Mouse (Mus musculus) stomach, postnatal 0 days (tissue): ENCODE data around the gene Cnih3. TPM values are rescaled to one million over a fixed set of nuclear protein-coding genes. Genes with fewer than 3 reads are reported as not detected.

Source experiments
- ATAC-seq: fragments of 200-750 bp; cut with Nextera tagmentation; 2 replicates; pipeline ENCODE4 v1.8.0; 2017; ENCODE audit not compliant: low FRiP score, low TSS enrichment
- DNase-seq: peaks from one replicate; pipeline ENCODE4 v3.0.0-alpha.2; 2016; ENCODE audit warnings: low spot score
- H3K27ac ChIP-seq: fragments of 300-500 bp; sonication (generic); replicated peaks from 2 replicates; pipeline ENCODE4 v1.5.1; 2014; ENCODE audit warnings: mild to moderate bottlenecking, control low read depth
- H3K27me3 ChIP-seq: fragments of 300-500 bp; sonication (generic); 2 replicates; pipeline ENCODE4 v1.6.1; 2014; ENCODE audit warnings: low read length; ENCODE audit not compliant: control insufficient read depth, insufficient read depth
- H3K36me3 ChIP-seq: fragments of 300-500 bp; sonication (generic); 2 replicates; pipeline ENCODE4 v1.6.1; 2014; ENCODE audit warnings: low read length, mixed read lengths; ENCODE audit not compliant: control insufficient read depth, insufficient read depth
- H3K4me1 ChIP-seq: fragments of 300-500 bp; sonication (generic); replicated peaks from 2 replicates; pipeline ENCODE4 v1.6.1; 2014; ENCODE audit warnings: antibody characterized with exemption; ENCODE audit not compliant: control insufficient read depth, insufficient read depth
- H3K4me2 ChIP-seq: fragments of 300-500 bp; sonication (generic); replicated peaks from 2 replicates; pipeline ENCODE4 v1.6.1; 2014; ENCODE audit warnings: low read depth, mild to moderate bottlenecking, control low read depth, moderate library complexity
- H3K4me3 ChIP-seq: fragments of 300-500 bp; sonication (generic); 2 replicates; pipeline ENCODE4 v1.5.1; 2014; ENCODE audit warnings: low read depth, low read length, control low read depth
- H3K9ac ChIP-seq: fragments of 300-500 bp; sonication (generic); 2 replicates; pipeline ENCODE4 v1.6.1; 2014; ENCODE audit warnings: mild to moderate bottlenecking, low read length, control low read depth, mixed read lengths
- H3K9me3 ChIP-seq: fragments of 300-500 bp; sonication (generic); 2 replicates; pipeline ENCODE4 v1.6.1; 2016; ENCODE audit warnings: low read length; ENCODE audit not compliant: control insufficient read depth
- CTCF ChIP-seq: IDR thresholded peaks from 2 replicates; pipeline ENCODE4 v1.5.1; 2016; ENCODE audit warnings: antibody characterized with exemption, low read depth, mild to moderate bottlenecking, moderate library complexity
- EP300 ChIP-seq: optimal IDR thresholded peaks from 2 replicates; pipeline ENCODE3; 2016; ENCODE audit warnings: antibody characterized with exemption
- WGBS: fragments of 180-500 bp; shearing (Covaris S2); extraction: QIAGEN DNeasy Blood & Tissue Kit; methylation state at CpG from one replicate; pipeline ENCODE4 v1.1.7; 2014; 5-methylcytosine and 5-hydroxymethylcytosine counted together
- polyA plus RNA-seq: library from polyadenylated mRNA; unstranded; fragments of >200 nt; fragmentation: Nextera tagmentation; extraction: Ambion mirVana; gene quantifications from 2 replicates; pipeline ENCODE4 v1.2.1, GENCODE M21; 2015

Gene Cnih3
- polyA plus RNA-seq, 1 experiment from 2014 or later, result 0.27 TPM

GRCm38 (mm10) chr1:181426406-181426805, 74.0 kb downstream of the Cnih3 start:
- no peaks in the 10 kb centered on the region for H3K9me3 ChIP-seq
- H3K9ac ChIP-seq, result no peak overlapping the region
- WGBS, result 82% methylated on average over 5 of the region's 5 CpGs
- no peaks in the 10 kb centered on the region for H3K27me3 ChIP-seq
- H3K27ac ChIP-seq, result no peak overlapping the region
- no peak for TF ChIP-seq EP300
- TF ChIP-seq CTCF, result no peak
- ATAC-seq, result no peak
- H3K36me3 ChIP-seq, result no peaks in the 10 kb centered on the region
- no peak for DNase-seq
- no peak overlapping the region for H3K4me2 ChIP-seq
- H3K4me3 ChIP-seq, result no peak overlapping the region
- no peaks in the 10 kb centered on the region for H3K4me1 ChIP-seq

GRCm38 (mm10) chr1:181433263-181433662, 80.8 kb downstream of the Cnih3 start:
- H3K4me2 ChIP-seq, result no peak overlapping the region
- 85% methylated on average over 5 of the region's 5 CpGs for WGBS

GRCm38 (mm10) chr1:181435414-181435813, 83.0 kb downstream of the Cnih3 start:
- Histone ChIP-seq H3K27ac (0 out of 2 replicates have a peak overlapping the region, but pooled peaks have one; percentile 24), H3K9ac (no peak overlapping the region), H3K4me2 (no peak overlapping the region), H3K9me3 (no peaks in the 10 kb centered on the region), H3K27me3 (no peaks in the 10 kb centered on the region), H3K4me1 (0 out of 2 replicates have a peak, but pooled peaks cover 2% of the 10 kb centered on the region), H3K36me3 (no peaks in the 10 kb centered on the region), H3K4me3 (no peak overlapping the region)
- ATAC-seq (no peak), DNase-seq (no peak)
- 55% methylated on average over 5 of the region's 5 CpGs for WGBS
- TF ChIP-seq CTCF (no peak), EP300 (no peak)

More at GRCm38 (mm10) chr1:181433263-181433662, 80.8 kb downstream of the Cnih3 start:
- no peak for ATAC-seq
- no peak for TF ChIP-seq CTCF
- no peak for TF ChIP-seq EP300
- Histone ChIP-seq H3K27me3 (no peaks in the 10 kb centered on the region), H3K9me3 (no peaks in the 10 kb centered on the region), H3K9ac (no peak overlapping the region), H3K36me3 (no peaks in the 10 kb centered on the region), H3K4me3 (no peak overlapping the region), H3K4me1 (0 out of 2 replicates have a peak, but pooled peaks cover 2% of the 10 kb centered on the region), H3K27ac (no peak overlapping the region)
- DNase-seq, result no peak

GRCm38 (mm10) chr1:181440982-181441603, 88.7 kb downstream of the Cnih3 start:
- TF ChIP-seq EP300, result no peak
- no peak for TF ChIP-seq CTCF
- DNase-seq (no peak), ATAC-seq (no peak)
- no peak overlapping the region for H3K4me2 ChIP-seq
- no peaks in the 10 kb centered on the region for H3K27me3 ChIP-seq
- H3K9ac ChIP-seq, result no peak overlapping the region
- no peak overlapping the region for H3K27ac ChIP-seq
- no peaks in the 10 kb centered on the region for H3K36me3 ChIP-seq
- H3K4me3 ChIP-seq, result no peak overlapping the region
- no peaks in the 10 kb centered on the region for H3K4me1 ChIP-seq
- no peaks in the 10 kb centered on the region for H3K9me3 ChIP-seq
- 72% methylated on average over 8 of the region's 8 CpGs for WGBS

GRCm38 (mm10) chr1:181441654-181442241, 89.3 kb downstream of the Cnih3 start:
- no peak for TF ChIP-seq EP300
- TF ChIP-seq CTCF, result no peak
- Histone ChIP-seq H3K27ac (no peak overlapping the region), H3K9me3 (no peaks in the 10 kb centered on the region), H3K36me3 (no peaks in the 10 kb centered on the region), H3K27me3 (no peaks in the 10 kb centered on the region), H3K4me3 (no peak overlapping the region), H3K9ac (no peak overlapping the region), H3K4me1 (no peaks in the 10 kb centered on the region), H3K4me2 (no peak overlapping the region)
- DNase-seq (no peak), ATAC-seq (no peak; the same call in 1 of the 2 replicates)
- WGBS, result 74% methylated on average over 7 of the region's 7 CpGs

- H3K36me3 ChIP-seq, result no peaks in the 10 kb centered on the region
- DNase-seq, result no peak
- no peak for ATAC-seq
- H3K27me3 ChIP-seq, result no peaks in the 10 kb centered on the region
- H3K9me3 ChIP-seq, result no peaks in the 10 kb centered on the region
- H3K4me3 ChIP-seq, result no peak overlapping the region
- no peak overlapping the region for H3K27ac ChIP-seq
- 86% methylated on average over 5 of the region's 5 CpGs for WGBS
- H3K4me2 ChIP-seq, result no peak overlapping the region
- no peak for TF ChIP-seq EP300
- no peak for TF ChIP-seq CTCF
- no peaks in the 10 kb centered on the region for H3K4me1 ChIP-seq
- no peak overlapping the region for H3K9ac ChIP-seq
Measured at GRCm38 (mm10) chr1:181445041-181445440, 92.6 kb downstream of the Cnih3 start.
